Mouse (Mus musculus) naive thymus-derived CD4-positive, alpha-beta T cell, adult 2 months (primary cell): ENCODE measurements around the gene Gm21797.
"Not testable (repeated sequence)": the region's sequence is repeated elsewhere in the genome, so short reads cannot be mapped to it uniquely, and the experiment has no call there.

ENCODE experiments used
- DNase-seq: peaks from one replicate; pipeline ENCODE4 v3.0.0-alpha.2; 2011; ENCODE audit warnings: low read depth

Gene Gm21797

GRCm38 (mm10) chrY:40775665-40776064, at the start of gene Gm21797:
Gene Gm21797, minus strand, starts transcription at chrY:40775765.
- not testable (repeated sequence) for DNase-seq

GRCm38 (mm10) chrY:40804614-40805013, 29.0 kb upstream of the Gm21797 start, which contains the start of gene Gm20795:
Gene Gm20795, plus strand, starts transcription at chrY:40804914.
- not testable (repeated sequence) for DNase-seq
